Mouse (Mus musculus): ENCODE results near the gene Smpd2.

DNA sequence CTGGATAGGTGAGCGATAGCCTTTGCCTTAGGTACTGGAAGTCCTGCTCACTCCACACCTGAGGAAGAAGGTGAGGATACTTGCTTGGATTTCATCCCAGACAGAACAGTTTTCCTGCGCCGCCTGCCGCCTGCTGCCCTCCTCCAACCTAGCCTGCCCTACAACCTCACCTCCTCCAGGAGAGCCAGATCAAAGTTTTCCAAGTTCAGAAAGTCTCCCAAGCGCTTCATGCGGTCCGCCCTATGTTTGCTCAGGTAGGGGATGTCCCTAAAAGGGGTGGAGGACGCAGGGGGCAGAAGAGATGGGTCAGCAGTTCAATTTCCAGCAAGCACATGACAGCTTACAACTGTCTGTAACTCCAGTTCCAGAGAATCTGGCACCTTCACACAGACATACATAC lies 875 bp downstream of the Smpd2 start:
- TF ChIP-seq CTCF (IDR thresholded peaks at IDR 0.05; ENCODE audit: borderline replicate concordance, insufficient read depth, low read depth, low read length) (no peak), POLR2A (IDR thresholded peaks at IDR 0.05; ENCODE audit: borderline replicate concordance, insufficient read depth, low read length) (no peak)
